Mouse (Mus musculus) lung, postnatal 36 days (tissue): ENCODE results near the gene Cdkal1.

ENCODE experiments used
- DNase-seq: peaks from one replicate; pipeline ENCODE4 v3.0.0; 2022; ENCODE audit warnings: mixed read lengths

The Cdkal1 gene

DNA sequence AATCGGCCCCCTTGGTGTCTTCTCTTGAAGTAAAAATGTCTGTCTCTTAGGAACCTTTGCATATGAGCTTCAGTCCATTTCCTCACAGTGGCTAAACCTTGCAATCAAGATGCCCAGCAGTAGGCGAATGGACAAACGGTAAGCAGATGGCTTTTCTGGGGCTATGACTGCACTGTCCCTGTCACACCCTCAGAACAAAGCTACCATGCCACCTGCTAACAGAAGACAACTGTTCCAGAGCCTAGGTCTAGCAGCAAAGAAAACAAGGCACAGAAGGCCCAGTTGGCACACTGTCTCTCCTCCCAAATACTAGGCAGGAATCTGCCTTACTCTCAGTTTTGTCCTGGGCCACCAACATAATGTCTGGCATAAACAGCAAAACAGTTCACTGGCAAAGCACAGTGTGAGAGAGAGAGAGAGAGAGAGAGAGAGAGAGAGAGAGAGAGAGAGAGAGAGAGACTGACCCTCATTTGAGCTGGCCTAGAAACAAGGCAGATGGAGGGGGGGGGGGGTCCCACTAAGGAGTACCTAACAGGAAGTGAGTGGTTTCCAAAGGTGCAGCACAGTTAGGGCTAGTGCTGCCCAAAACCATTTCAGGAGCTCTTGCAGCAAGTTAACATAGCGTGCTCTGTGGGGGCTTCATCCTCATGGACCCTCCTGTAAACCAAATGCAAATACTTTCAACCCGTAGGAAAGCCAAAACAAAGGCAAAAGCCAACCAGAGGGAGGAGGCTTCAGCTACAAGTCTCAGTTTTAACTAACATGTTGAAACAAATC is 95.6 kb downstream of the Cdkal1 start:
- DNase-seq: no peak

DNA sequence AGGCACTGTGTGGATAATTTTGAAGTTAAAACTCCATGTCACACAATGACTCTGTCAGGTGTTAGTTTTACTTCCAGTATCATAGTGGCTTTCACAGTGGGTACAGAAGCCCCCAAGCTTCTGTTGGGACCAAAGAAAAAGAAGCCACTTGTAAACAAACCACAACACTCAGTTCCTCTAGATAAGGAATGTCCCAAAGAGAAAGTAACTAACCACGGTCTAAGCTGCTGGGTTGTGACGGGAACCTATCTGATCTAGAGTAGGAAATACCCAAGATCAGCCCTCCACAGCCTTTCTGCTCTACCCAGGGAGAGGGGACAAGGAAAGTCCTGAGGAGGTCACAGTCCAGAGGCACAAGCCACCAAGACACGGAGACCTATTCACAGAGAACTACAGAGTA is 99.4 kb downstream of the Cdkal1 start:
- DNase-seq: no peak

- no peak for DNase-seq
These were observed 102.2 kb downstream of the Cdkal1 start for GRCm38 (mm10) chr13:29753254-29753653.

GRCm38 (mm10) chr13:29752061-29752460 is 103.4 kb downstream of the Cdkal1 start:
- no peak for DNase-seq

DNA sequence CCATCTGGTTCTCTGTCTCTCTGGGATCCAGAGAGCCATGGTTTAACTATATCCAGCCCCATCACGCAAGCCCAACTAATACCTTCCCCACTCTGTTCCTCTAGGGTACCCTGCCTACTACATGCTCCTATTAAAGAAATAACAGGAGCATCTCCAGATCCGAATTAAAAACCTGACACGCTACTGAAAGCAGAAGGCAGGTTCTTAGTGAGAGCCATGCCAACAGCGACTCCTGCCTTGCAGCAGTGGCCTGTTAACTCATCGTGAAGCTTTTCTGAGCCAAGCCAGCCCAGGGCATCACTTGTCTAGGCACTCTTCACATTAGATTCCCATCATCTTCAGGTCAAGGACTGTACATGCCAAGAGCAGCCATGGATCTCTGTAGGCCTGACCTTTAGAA is 104.3 kb downstream of the Cdkal1 start:
- DNase-seq: no peak

GRCm38 (mm10) chr13:29747347-29747647 is 108.2 kb downstream of the Cdkal1 start:
- no peak for DNase-seq

DNA sequence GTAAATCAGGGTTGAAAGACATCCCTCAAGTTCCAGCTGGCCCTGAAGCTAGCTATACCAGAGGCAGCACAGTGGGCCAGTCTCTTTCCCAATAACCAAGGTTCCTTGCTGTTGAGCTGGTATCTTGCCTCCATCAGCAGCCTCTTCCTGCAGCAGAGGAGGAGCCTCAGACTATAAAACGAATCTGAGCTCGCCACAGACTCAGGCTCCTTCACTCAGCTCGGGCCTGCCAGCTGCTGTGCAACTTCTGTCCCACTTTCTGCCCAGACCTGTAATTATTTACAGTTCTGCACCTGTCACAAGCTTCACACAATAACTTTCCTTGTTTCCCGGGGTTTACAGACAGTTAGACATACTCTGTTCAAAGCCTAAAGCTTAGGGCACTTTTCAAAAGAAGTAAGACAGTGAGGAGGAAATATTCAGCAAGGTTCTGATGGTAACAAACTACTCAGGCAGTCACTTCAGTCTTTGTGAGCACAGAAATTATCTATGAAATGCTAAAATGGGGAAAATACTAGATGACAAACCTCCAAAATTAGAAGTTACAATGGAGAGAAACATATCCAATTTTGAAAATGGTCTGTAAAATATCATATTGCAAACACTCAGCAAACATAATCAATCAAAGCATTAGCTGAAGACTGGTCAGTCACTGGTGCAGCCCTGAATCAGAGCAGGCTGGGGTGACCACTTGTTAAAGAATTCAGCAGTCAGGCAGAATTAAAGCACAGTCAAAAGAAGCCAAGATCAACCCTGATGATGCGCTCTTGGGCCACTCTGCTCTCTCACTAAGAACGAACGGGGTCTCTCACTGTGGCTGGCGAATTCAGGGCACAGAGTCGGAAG is 108.8 kb downstream of the Cdkal1 start:
- DNase-seq: no peak

GRCm38 (mm10) chr13:29745073-29745472 is 110.4 kb downstream of the Cdkal1 start:
- no peak for DNase-seq

DNA sequence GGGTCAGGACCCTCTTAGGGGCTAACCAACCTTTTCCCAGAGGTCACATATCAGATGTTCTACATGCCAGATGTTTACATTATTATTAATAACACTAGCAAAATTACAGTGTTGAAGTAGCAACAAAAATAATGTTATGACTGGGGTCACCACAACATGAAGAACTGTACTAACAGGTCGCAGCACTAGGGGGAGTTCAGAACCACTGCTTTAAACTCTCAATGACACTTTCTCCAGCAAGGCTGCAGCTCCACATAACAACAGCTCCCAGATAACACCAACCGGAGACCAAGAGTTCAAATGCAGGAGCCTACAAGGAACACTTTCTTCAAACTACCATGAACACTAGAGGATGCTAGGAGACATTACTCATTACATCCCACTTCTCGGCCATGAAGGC is 111.3 kb downstream of the Cdkal1 start:
- peak; percentile 58 for DNase-seq

- peak; percentile 19 for DNase-seq
These were observed 111.7 kb downstream of the Cdkal1 start for GRCm38 (mm10) chr13:29743761-29744160.

DNA sequence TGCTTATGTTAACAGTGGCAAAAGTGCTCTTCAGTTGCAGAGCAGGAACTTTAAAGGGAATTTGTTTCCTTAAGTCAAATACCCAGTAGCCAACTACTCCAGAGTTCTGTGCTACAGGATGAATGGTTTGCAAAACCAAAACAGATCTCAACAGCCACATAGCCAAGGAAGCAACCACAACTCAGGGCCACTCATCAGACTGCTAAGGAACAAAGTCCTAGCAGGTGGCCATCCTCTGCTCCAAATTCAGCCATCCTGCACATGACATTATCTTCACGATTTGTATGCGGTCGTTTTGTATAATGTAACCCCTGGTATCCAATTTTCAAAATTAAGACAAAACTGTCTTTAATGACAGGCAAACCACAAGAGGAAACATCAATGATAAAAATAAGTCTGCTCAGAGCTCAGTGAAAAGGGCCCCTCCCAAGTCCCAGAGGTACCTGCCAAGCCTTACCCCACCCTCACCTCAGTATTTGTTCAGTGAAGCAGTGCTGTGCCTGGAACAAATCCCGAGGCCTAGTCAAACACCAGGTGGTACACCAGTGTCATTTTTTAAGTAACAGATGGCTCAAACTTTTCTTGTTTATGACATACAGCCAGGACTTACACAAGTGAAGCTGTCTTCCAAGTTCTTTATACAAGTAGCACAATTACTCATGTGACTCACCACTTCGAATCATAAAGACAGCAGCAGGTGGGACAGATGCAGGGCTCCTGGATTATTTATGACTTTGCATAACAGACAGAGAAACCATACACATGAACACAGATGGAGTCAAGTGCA is 117.6 kb downstream of the Cdkal1 start:
- peak; percentile 32 for DNase-seq

DNA sequence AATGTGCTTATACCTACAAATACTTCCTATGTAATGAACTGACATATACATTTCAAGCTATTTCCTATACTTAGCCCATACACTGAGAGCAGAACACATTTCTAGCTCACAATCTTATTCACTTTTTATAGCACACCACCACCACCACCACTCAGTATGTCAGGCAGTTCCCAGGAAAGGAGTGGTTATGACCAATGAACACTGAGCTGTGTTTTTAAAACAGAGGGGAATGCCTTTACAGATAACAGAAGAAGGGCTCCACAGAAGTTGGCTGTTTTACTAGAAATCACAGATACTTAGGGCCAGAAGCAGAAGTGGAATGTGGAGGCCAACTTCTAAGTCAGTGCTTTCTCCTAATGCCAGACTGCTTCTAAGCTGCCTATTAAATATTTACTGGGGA is 121.0 kb downstream of the Cdkal1 start:
- no peak for DNase-seq

- DNase-seq: no peak
These were observed 129.2 kb downstream of the Cdkal1 start for GRCm38 (mm10) chr13:29726154-29726825.

GRCm38 (mm10) chr13:29724855-29725254 is 130.6 kb downstream of the Cdkal1 start:
- no peak for DNase-seq

DNA sequence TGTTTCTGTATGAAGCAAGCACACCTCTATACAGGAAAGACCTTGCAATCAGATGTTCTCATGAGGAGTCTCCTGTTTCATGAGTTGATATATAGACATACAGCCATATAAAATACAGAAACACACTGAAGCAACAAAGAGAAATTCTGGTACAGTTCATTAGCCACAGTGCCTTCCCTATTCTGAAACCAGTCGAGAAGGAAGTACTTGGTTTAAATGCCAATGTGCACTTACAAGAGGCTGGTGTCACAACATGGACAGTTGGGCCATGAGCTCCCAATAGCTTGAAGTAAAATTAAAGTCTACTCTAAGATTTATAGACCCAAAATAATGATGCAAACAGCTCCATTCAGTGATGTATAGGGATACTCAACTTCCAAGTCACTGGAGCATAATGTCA is 132.3 kb downstream of the Cdkal1 start:
- DNase-seq: no peak

DNA sequence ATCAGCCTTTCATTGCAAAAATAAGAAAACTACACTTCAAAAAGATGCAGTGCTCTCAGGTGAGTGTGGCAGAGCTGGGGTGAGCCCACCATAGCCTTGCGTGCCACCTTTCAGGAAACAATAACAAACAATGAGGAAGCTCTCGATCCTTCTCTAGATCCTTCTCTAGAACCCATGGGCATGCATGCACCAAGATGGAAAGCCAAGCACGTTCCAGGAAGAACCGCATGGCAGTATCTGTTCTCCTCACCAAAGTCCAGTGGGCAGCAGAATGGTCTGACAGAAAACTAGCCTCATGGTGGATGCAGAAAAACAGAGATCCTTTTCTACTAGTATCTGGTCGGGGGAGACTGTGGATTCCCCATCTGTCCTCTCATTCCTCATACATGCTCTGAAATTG is 134.3 kb downstream of the Cdkal1 start:
- no peak for DNase-seq

DNA sequence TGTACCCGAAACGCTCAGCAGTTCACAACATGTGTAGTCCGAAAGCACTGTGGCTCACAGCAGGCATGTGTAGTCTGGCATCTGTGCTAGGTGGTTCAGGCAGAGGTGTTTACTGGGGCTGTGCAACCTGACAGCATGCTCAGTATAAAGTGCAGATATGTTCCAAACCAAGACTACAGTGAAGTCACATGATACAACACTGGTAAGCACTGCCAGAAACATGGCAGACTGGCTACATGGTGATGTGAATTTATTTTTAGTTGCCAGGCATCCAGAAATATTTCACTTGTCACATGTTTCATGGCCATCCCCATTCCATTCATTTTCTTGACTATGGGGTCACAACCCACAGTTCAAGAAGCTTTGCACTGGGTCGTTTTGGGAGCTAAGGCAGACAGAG is 138.9 kb downstream of the Cdkal1 start:
- DNase-seq: no peak

DNA sequence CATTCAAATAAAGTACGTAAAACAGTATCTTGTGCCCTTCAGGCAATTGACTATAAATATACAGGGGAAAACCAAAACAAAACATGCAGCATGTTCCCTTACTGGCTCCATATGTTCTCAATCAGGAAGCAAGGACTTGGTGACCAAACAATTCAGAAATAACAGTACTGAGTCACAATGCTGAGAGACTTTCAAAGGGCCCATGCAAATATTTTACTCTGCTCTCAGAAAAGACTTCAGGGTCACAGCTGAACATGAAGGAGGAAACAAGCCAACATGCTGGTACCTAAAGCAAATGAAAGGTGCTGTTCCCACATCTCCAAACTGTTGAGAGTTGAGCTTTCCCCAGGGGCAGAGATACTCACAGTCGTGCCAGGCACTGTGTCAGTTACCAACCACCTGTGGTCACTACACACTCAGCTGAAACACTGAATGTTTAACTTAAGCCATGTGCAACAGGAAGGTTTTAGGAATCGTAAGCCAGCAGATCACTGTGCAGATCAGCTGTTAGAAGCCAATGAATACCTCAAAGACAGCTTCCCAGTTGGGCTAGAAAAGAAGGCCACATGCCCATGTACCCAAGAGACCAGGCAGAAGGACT is 140.1 kb downstream of the Cdkal1 start:
- peak; percentile 4 for DNase-seq

DNA sequence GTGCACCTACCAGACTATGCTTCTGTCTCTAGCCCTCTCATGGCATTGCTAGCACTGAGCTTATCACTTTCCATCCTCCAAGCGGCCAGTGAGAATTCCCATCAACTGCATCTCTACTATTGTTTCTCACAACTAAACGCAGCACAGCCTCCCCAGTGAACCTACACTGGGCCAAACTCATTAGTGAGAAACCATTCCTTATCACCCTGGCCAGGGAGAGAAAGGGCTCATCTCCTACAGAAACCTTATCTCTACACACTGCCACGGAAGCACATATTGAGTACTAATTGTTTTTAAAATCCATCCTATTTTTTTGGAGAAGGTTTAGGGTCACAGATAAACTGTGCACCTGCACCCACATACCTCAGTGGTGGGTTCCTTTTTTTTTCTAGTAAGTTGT is 147.9 kb downstream of the Cdkal1 start:
- no peak for DNase-seq

- DNase-seq: no peak
These were observed 154.1 kb downstream of the Cdkal1 start for GRCm38 (mm10) chr13:29701400-29701799.

DNA sequence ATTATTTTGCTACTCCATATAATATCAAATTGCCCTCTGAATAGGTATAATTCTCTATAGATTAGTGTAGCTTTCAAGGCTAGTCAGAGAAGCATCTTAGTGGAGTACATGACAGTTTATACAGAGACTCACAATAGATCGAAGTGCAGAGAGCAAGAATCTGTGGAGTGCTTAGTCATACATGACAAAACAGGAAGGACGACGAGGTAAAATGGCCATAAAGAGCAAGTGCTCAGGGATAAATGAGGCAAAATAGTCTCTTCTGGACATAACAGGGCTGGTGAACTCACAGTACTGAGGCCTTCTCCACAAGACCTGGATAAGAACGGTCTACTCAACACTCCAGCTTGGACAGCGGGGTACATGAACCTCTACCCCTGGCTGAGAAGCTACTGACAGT is 155.6 kb downstream of the Cdkal1 start:
- DNase-seq: no peak

DNA sequence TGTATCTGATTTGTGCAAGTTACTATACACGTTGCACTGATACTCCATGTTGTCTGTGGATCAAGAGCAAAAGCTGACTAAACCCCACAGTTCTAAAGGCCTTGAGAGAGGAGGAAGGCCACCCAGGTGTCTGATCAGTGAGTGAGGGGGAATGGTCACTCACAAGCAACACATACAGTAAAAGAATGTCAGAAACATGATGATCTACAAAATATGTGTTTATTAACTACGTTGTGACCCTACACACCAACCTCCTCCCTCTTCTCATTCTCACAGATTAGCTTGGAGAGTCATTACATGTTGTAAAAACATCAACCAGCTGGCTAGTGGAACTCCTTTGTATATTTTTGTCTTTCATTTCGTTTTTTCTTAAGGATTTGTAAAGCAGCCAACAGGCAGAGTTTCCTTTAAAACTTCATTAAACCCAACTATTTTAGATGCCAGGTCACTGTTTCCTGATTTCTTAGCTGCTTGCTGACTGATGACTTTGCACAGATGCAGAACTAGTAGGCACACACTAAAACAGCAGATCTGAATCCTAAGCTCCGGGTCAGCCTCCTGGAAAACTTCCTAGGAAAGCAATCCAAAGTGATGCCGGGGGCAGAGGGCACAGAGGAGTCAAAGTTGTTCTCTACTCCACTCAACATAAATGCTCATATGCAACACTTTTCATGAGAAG is 157.0 kb downstream of the Cdkal1 start:
- peak; percentile 30 for DNase-seq
